Mouse (Mus musculus) gastrocnemius, adult 8-10 months (tissue): ENCODE measurements around the gene Ints5. TPM values are rescaled to one million over a fixed set of nuclear protein-coding genes. Genes with fewer than 3 reads are reported as not detected.
"Not testable (repeated sequence)": the region's sequence is repeated elsewhere in the genome, so short reads cannot be mapped to it uniquely, and the experiment has no call there.

Experiments
- DNase-seq, 2 experiments: peaks; one replicate each; pipeline ENCODE4 v3.0.0; 2022; ENCODE audit warnings: low spot score in 2 of 2
- total RNA-seq, 4 experiments: library from RNA; stranded (reverse); gene quantifications; 2 replicates each; pipeline ENCODE4 v1.2.4; 2022

The Ints5 gene
- total RNA-seq, 4 experiments from 2014 or later, result 10.3 to 13.0 (median 11.3) TPM

DNA sequence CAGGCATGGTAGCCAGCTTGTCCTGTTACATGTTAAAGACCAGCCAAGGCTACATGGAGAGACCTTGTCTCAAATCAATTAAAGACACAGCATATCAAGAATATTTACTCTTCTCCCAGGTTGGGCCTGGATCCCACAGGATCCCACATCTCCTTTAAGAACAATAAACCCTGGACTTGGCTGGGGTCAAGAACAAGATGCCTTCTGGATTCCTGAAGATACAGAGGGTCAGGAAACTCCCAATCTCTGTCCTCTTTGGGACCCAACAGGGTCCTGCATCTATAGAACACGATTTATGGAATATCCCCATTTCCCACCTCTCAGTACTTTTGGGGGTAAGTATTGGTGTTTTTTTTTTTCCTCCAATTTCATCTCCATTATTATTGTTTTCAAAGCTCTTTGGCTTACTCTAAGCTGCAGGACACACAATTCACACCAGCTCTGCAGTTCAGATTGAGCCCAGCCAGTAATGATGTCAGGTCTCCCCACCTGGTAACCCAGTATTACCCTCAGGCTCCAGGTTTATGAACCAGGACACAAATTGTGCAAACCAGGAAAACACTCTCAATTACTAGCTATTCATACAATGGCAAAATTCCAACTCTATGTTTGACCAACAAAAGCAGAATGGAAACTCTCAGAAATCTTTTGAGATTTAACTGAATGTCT is 5.8 kb upstream of the Ints5 start:
- DNase-seq, result no peak

DNA sequence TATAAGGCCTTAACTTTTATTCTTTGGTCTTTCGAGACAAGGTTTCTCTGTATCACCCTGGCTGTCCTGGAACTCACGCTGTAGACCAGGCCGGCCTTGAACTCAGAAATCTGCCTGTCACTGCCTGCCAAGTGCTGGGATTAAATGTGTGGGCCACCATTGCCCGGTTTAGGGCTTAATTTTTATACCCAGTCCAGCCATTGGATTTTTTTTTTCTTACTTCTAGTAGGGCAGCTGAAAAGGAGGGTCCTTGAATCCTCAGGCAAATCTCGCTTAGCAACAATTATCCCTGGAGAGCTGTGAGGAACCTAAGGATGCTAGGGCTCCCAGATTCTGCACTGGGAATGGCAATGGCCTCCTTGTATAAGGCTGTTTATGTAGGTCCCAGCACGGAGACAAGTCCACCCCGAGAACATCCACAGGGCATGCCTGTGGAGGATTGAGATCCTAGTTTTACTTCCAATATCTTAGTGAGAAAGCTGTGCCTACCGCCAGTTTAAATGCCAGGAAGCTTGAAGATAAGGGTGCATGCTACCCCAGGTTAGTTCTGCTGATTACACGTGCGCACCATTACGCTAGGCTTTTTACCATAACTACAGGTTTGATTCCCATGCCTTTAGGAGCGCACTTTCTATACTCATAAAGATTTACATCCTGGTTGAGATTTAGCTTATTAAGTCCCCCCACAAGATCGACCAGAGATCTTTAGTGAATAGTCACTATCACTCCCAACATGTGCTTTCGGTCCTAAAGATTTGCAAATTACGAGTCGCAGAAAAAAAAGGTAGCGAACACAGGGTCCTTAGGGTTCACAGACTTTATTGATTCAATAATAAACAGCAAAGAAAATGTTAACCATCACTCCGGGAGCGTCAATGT is 5.0 kb upstream of the Ints5 start:
- no peak for DNase-seq

DNA sequence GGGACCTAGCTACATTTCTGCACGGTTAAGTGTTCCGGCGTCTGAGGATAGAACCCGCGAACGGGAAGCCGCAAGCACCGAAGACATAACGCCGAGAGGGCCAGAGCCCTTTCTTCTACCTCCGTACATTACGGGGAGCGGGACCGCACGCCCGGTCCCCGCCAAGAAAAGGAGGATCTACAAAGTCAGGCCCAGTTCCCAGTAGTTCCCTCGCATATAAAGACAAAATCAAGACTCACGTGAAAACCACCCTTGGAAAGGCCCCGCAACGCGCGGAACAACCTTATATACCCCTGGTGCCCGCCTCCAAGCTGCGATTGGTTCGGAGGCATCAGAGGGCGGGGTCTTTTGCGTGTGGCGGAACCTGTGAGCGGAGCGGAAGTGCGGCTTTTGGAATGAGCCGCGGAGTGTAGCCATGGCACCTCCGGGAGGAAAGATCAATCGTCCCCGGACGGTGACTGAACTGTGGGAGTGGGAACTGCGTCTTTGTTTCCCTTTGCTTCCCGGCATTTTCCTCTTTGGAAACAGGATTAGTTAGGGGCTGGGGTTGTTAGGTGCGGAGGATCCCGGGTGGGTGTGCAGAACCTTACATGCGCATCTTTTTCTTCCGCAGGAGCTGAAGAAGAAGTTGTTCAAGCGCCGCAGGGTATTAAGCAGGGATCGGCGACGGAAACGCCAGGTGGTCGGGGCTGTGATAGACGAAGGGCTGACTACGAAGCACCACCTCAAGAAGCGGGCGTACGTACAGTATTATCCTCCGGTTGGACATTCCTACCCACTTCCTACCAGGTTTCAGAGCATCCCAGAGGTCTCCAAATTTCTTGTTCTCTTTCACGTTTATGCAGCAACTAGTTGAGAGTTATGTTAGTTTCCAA is 4.1 kb upstream of the Ints5 start, which contains the start of the genes 1810009A15Rik and Gm49416:
TSS of gene 1810009A15Rik (plus strand) at position 343 of the 875 bp plus-strand sequence.
TSS of gene Gm49416 (plus strand) at position 416 of the 875 bp plus-strand sequence.
- peak; percentile 86 to 91 for DNase-seq

DNA sequence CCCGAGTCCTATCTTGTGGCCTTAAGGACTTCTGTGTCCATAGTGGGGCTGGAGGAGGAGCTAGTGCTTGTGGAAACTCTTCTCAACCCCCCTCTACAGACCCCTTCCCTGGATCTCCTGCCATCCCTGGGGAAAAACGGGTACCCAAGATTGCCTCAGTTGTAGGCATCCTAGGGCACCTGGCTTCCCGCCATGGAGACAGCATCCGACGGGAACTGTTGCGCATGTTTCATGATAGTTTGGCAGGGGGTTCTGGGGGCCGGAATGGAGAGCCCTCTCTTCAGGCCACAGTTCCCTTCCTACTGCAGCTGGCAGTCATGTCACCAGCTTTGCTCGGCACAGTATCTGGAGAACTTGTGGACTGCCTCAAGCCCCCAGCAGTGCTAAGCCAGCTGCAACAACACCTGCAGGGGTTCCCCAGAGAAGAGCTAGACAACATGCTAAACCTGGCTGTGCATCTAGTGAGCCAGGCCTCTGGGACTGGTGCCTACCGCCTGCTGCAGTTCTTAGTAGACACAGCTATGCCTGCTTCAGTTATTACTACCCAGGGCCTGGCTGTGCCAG is 2.7 kb downstream of the Ints5 start:
- no peak for DNase-seq

DNA sequence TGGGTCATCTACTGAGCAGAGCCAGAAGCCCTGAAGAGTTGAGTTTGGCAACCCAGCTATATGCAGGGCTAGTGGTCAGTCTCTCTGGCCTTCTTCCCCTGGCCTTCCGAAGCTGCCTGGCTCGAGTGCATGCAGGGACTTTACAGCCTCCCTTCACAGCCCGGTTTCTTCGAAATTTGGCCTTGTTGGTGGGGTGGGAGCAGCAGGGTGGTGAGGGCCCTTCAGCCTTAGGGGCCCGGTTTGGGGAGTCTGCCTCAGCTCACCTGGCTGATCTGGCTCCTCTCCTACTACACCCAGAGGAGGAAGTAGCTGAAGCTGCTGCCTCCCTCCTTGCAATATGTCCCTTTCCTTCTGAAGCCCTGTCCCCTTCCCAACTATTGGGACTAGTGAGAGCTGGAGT is 3.4 kb downstream of the Ints5 start:
- DNase-seq, result not testable (repeated sequence)

DNA sequence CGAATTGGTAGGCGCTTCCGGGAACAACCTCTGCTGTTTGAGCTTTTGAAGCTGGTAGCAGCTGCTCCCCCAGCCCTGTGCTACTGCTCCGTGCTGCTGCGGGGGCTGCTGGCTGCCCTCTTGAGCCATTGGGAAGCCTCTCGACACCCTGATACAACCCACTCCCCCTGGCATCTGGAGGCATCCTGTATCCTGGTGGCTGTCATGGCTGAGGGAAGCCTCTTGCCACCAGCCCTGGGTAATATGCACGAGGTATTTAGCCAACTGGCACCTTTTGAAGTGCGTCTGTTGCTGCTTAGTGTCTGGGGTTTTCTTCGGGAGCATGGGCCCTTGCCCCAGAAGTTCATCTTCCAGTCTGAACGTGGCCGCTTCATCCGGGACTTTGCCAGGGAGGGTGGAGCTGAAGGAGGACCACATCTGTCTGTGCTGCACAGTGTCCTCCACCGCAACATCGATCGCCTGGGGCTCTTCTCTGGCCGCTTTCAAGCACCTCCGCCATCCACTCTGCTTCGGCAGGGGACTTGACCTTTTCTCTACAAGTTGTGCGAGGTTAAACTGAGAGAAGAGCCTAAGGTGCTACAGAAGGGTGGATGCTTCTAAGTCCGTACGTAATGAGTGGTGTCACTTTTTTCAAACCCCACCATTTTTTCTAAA is 4.5 kb downstream of the Ints5 start:
- not testable (repeated sequence) for DNase-seq

DNA sequence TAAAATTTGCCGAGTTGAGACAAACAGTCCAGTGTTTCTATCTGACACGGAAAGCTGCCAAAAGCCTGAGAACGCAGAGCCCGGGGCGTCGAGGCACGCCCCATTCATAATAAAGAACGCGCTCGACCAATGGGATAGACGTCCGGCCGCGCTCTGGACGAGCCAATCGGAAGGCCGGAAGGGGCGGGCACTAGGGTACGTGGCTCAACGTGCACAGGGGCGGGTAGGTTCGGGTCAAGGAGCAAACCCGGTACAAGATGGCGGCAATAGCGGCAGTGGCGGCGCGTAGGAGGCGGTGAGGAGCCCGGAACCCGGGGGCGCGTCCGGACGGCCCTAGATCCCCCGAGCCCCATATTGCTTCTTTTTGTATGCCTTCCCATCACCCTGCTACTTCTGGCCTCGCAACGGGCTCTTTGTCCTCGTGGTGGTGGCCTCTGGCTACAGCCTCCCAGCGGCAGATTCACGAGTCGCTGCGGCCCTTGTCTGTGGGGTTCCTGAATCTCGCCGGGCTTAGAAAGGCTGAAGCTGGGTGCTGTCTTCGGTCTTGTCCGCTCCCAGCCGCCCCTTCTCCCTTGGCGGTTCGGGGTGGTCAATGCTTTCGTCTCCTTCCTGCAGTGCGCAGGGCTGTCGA is 5.2 kb downstream of the Ints5 start, which contains the start of gene Ganab:
TSS of gene Ganab (plus strand) at position 207 of the 631 bp plus-strand sequence.
- DNase-seq, result peak; percentile 91

DNA sequence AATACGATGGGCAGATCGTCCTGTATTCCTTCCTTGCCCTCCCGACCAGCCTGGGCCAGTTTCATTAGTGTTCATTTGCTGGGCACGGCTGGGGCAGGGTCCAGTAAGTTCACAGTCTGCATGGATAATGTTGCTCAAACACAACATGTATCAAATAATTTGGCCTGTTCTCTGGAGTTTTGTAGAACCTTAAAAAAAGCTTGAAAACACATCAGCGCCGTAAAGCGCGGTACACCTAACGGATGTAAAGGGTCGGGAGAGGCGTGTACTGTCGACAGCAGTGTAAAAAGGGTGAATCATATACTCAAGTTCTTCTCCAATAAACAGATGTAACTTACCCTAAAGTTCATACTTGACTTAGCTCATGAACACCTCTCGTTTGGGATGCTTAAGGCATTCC is 5.8 kb downstream of the Ints5 start:
- DNase-seq, result no peak

DNA sequence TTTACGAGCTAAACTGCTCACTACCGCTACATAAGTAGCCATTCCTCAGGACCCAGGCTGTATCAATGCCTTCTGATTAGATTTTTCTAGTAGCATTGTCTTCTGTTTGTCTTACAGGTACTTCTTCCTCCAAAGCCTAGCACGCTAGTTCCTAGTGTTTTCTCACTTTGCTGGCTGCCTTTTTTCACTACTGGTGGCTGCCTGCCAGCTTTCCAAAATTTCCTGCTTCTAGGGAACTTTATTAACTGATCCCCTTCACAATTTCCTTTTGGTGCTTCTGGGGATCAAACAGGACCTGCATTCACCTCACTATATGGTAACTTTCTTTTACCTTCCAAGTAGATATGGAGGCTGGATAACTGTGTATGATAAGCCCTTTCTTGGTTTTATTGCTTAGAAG is 6.3 kb downstream of the Ints5 start:
- DNase-seq, result no peak

DNA sequence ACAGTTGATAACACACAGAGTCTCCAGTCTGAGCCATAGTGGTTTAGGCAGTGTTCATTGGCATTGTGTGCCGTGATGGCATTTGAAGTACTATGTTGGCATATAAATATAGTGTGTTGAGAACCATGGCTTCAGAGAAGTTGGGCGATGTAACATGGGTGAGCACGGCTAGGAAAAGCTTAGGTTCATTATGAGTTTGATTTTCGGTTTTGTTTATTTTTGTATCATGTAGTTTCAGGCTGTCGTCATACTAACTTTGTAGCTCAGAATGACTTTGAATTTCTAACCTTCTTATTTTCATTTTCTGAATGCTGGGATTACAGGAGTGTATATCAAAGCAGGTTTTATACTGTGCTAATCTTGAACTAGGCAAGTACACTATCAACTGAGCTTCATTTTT is 10.6 kb downstream of the Ints5 start:
- DNase-seq, result no peak

DNA sequence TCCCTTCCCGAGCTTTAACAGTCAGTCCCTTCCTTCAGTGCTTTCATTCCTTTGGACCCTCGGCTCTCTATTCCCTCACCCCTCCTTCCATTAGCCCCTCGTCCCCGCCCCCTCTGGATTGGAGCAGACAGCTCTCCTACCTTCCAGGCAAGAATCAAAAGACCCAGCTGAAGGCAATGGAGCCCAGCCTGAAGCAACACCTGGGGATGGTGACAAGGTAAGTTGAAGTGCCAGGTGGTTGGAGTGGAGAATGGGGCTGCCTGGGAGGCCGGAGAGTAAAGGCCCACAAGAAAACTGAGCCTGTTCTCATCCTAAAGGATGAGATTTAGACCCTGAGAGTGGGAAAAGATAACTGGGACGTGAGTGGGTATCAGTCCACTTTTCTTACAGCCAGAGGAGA is 15.7 kb downstream of the Ints5 start:
- DNase-seq, result no peak

DNA sequence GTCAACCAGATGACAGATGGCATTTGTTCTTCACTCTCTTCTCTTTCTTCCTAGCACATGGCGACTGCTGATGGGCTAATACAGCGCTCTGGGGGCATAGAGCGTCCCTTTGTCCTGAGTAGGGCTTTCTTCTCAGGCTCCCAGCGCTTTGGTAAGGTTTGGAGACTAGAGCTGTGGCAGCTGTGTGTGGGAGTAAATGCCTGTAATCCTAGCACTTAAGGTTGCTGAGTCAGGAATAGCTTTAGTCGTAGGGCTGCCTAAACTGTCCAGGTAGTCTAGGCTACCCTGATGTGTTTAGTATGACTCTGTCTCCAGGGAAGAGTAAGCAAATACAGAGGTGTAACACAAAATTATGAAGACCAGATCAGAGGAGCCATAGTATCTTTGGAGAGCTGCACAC is 19.0 kb downstream of the Ints5 start:
- no peak for DNase-seq

DNA sequence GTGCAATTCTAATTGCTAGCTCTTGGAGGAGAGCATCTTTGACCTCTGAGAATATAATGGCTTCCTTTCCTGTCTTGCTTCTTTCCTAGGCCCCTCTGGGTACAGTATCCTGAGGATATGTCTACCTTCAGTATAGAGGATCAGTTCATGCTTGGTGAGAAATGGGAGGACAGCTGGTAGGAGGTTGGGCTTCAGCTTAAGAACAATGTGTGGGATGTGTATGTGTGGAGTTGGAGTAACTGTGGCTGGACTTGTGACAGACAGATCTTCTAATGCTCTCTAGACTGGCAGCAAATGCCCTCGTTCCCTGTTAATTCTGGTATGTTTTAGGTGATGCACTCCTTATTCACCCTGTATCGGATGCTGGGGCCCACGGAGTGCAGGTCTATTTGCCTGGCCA is 21.4 kb downstream of the Ints5 start:
- DNase-seq, result no peak

DNA sequence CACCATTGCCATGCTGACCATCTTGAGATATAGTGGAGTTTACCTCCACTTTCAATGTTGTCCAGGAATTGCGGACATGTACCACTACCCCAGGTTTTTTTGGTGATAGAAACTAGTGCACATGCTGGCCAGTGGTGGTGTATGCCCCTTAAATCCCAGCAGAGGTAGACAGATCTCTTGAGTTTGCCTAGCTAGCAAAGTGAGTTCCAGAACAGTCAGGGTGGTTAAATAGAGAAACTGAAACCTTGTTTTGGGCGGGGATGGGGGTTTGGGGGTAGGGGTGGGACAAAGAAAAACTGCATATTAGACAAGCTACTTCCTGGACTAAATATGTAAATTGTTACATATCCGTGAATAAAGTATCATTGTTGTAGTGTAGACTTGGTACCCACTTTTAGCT is 26.2 kb downstream of the Ints5 start:
- no peak for DNase-seq

DNA sequence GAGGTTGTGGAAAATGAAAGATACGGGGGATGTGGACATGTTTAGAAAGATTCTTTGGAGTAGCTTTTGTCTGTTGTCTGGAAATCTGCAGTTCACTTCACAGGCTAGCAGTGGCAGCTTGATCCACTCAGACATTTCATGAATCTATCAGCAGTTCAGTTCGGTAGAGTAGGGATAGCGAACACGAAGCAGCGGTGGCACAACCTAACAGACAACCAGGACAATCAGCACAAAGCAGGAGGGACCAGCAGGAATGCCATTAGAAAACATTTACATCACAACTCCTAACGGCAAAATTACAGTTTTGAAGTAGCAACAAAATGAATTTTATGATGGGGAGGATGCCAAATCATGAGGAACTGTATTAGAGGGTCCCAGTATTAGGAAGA is 26.9 kb downstream of the Ints5 start:
- no peak for DNase-seq

DNA sequence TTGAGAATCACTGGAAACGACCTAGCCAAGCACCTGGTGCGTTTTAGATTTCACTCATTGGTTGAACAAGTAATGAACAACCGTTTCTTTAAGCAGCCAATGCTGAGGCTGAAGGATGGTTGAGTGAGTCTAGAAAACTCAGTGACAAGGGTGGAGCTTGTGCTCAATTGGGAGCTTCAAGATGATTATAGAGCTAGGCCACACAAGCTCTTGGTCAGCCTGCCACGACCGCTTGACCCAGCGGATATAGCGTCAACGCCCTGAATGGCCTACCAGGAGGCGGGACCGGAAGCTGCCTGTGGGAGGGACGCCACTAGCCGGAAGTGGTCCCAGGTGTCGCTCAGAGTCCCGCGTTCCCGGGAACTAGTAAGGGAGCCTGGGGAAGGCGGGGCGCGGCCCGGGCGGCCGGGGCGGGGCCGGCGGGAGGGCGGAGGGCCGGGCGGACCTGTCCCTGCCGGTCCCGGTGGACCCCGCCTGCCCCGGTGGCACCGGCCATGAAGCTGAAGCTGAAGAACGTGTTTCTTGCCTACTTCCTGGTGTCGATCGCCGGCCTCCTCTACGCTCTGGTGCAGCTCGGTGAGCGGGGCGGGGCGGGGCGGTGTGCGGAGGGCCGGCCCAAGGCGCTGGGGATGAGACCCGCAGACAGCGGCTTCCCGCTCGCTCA is 27.4 kb downstream of the Ints5 start, which contains the start of gene B3gat3:
TSS of gene B3gat3 (plus strand) at position 302 of the 664 bp plus-strand sequence.
- peak; percentile 95 for DNase-seq

DNA sequence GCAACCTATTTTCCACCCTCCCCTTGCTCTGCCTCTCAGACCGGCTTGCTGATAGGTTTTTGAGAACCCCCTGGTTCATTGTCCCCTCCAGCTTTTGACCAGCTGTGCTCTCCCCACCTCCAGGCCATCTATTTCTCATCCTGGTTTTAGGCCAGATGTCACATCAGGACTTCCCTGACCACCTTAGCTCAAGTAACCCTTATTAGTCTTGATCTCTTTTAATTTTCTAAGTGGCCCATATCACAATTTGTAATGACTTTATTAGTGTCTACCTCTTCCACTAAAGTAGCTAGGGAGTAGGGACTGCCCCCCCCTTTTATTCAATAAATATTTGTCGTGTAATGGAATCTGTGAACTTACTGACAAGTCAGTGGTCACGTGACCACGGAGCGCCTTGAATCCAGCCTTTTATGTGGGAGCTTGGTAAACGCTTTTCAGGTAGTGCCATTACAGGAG is 28.1 kb downstream of the Ints5 start:
- no peak for DNase-seq

DNA sequence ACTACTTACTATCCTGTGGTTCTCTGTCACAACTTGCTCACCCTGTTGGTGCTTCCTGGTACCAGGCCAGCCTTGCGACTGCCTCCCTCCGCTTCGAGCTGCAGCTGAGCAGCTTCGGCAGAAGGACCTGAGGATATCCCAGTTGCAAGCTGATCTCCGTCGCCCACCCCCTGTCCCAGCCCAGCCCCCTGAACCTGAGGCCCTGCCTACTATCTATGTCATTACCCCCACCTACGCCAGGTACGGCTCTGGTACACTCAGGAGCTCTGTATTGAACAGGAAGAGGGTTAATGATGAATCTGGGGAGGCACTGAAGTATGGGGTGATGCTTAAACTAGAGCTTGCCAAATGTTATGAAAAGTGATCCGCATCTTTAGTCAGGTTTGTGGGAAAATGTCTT is 28.9 kb downstream of the Ints5 start:
- DNase-seq, result no peak

DNA sequence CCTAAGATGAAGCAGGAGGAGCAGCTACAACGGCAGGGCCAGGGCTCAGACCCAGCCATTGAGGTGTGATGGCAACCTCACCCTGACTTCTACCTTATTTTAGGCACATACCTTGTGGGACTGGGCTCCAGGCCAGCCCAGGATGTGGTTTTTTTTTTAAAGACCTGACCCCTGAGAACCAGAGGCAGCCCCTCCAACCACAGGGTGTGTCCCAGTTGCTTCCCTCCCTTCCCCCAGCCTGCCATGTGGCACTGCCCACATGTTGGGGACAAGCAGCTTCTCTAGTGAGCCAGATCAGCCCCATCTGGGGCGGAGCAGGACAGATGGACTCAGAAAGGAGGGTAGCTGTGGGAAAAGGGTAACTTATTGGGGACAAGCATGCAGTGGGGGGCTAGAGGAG is 34.0 kb downstream of the Ints5 start:
- no peak for DNase-seq
